Mouse (Mus musculus): ENCODE measurements at regions not wholly inside any gene's neighbourhood (a gene's known extent, or its start where the extent isn't known, plus 50 kb on each side); places are given as distances from the start of the nearest gene placed in this dataset.
"Not testable (repeated sequence)": the region's sequence is repeated elsewhere in the genome, so short reads cannot be mapped to it uniquely, and the experiment has no call there.

DNA sequence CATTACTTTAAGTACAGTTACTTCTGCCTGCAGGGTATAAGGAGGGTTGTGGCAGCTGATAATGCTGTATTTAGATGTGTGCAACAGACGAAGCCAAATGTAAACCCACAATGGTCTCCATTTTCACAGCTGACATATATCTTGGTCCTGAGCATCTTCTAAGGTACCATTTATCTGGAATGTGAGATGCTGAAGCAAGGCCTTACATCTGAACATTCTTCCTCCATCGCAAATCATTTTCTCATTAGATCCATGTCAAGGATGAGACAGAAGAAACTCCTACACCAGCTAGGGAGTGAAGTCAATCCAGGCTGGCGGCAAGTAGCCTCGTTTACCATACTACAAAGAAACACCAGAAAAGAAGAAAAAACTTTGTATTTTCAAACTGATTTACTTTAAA lies 228.4 kb upstream of the Hand2 start:
- Histone ChIP-seq H3K9me3 (replicated peaks) (no peaks in the 10 kb centered on the region), H3K9ac (no peak overlapping the region), H3K36me3 (no peaks in the 10 kb centered on the region), H3K27ac (no peak overlapping the region), H3K4me2 (replicated peaks) (no peak overlapping the region), H3K4me3 (no peak overlapping the region), H3K27me3 (no peaks in the 10 kb centered on the region), H3K4me1 (no peaks in the 10 kb centered on the region)
- WGBS: 89% methylated on average over 4 of the region's 4 CpGs
- ATAC-seq (ENCODE audit: low FRiP score): no peak

DNA sequence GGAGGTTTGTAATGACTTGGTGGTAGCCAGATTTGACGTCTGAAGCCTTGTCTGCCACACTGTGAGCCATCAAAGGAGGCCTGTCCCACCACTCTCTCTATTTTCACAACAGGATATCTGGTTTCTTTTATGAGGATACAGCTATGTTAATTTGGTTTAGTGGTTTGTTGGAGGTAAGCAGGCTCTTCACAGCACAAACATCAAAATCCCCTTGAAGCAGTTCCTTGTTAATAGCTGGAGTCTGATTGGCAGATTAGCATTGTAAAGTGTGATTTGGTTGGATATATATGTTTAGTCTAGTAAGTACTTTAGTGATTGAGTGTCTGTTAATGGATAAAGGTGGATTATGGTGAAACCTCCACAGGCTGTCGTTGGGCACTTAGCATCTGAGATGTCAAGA lies 225.6 kb upstream of the Hand2 start:
- Histone ChIP-seq H3K27me3 (no peaks in the 10 kb centered on the region), H3K36me3 (no peaks in the 10 kb centered on the region), H3K4me2 (replicated peaks) (no peak overlapping the region), H3K4me3 (no peak overlapping the region), H3K27ac (no peak overlapping the region), H3K9ac (no peak overlapping the region), H3K4me1 (no peaks in the 10 kb centered on the region), H3K9me3 (replicated peaks) (no peaks in the 10 kb centered on the region)
- 61% methylated on average over 2 of the region's 2 CpGs for WGBS
- no peak for ATAC-seq (ENCODE audit: low FRiP score)

- not testable (repeated sequence) for H3K36me3 ChIP-seq; ATAC-seq (ENCODE audit: low FRiP score); H3K9ac ChIP-seq; H3K9me3 ChIP-seq (replicated peaks); H3K27ac ChIP-seq; H3K4me1 ChIP-seq; H3K27me3 ChIP-seq; H3K4me2 ChIP-seq (replicated peaks); H3K4me3 ChIP-seq
- WGBS: 83% methylated on average over 2 of the region's 6 CpGs
These were observed 209.9 kb upstream of the Hand2 start for GRCm38 (mm10) chr8:57110765-57111402.

- 65% methylated on average over 2 of the region's 2 CpGs for WGBS
- no peaks in the 10 kb centered on the region for H3K4me1 ChIP-seq
- no peak overlapping the region for H3K4me2 ChIP-seq (replicated peaks)
- H3K4me3 ChIP-seq: no peak overlapping the region
- H3K9ac ChIP-seq: no peak overlapping the region
- ATAC-seq (ENCODE audit: low FRiP score): no peak
- peaks cover 3% of the 10 kb centered on the region; the same call in 1 of the 2 replicates for H3K9me3 ChIP-seq (replicated peaks)
- no peaks in the 10 kb centered on the region for H3K27me3 ChIP-seq
- no peak overlapping the region for H3K27ac ChIP-seq
- no peaks in the 10 kb centered on the region for H3K36me3 ChIP-seq
These were observed 209.4 kb upstream of the Hand2 start for GRCm38 (mm10) chr8:57111403-57111771.

- 86% methylated on average over 2 of the region's 2 CpGs for WGBS
- no peaks in the 10 kb centered on the region for H3K27me3 ChIP-seq
- peaks cover 3% of the 10 kb centered on the region; the same call in 1 of the 2 replicates for H3K9me3 ChIP-seq (replicated peaks)
- no peak overlapping the region for H3K4me2 ChIP-seq (replicated peaks)
- H3K4me3 ChIP-seq: no peak overlapping the region
- no peak overlapping the region for H3K9ac ChIP-seq
- no peak for ATAC-seq (ENCODE audit: low FRiP score)
- H3K36me3 ChIP-seq: no peaks in the 10 kb centered on the region
- H3K27ac ChIP-seq: no peak overlapping the region
- H3K4me1 ChIP-seq: no peaks in the 10 kb centered on the region
These were observed 206.9 kb upstream of the Hand2 start for GRCm38 (mm10) chr8:57113915-57114314.

- ATAC-seq (ENCODE audit: low FRiP score): no peak
- WGBS: 93% methylated on average over 2 of the region's 2 CpGs
- H3K4me1 ChIP-seq: no peaks in the 10 kb centered on the region
- peaks cover 3% of the 10 kb centered on the region; the same call in 1 of the 2 replicates for H3K9me3 ChIP-seq (replicated peaks)
- no peaks in the 10 kb centered on the region for H3K27me3 ChIP-seq
- no peak overlapping the region for H3K4me3 ChIP-seq
- no peaks in the 10 kb centered on the region for H3K36me3 ChIP-seq
- no peak overlapping the region for H3K4me2 ChIP-seq (replicated peaks)
- H3K9ac ChIP-seq: no peak overlapping the region
- H3K27ac ChIP-seq: no peak overlapping the region
These were observed 205.5 kb upstream of the Hand2 start for GRCm38 (mm10) chr8:57115303-57115702.

DNA sequence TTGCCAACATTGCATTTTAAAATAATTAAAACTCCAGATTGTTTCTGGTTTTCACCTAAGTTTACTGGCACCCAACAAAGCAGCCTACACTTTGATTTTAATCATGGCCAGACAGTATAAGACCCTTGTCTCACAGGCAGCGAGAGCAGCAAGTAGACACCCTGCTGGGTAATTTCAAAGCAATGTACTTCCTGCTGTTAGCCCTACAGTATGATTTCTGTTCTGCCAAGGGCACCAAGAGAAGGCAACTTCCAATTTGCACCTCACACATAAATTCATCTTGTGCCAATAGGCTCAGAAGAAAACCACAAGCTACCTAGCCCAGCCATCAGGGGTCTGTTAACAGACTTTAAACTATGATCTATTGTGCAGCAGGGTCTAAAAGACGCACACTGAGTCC lies 186.7 kb upstream of the Hand2 start:
- no peak overlapping the region for H3K4me3 ChIP-seq
- 33% methylated on average over 2 of the region's 2 CpGs for WGBS
- H3K36me3 ChIP-seq: no peaks in the 10 kb centered on the region
- H3K9ac ChIP-seq: no peak overlapping the region
- no peaks in the 10 kb centered on the region for H3K27me3 ChIP-seq
- no peak for ATAC-seq (ENCODE audit: low FRiP score)
- H3K27ac ChIP-seq: no peak overlapping the region
- H3K4me2 ChIP-seq (replicated peaks): no peak overlapping the region
- no peaks in the 10 kb centered on the region for H3K4me1 ChIP-seq
- no peaks in the 10 kb centered on the region for H3K9me3 ChIP-seq (replicated peaks)

DNA sequence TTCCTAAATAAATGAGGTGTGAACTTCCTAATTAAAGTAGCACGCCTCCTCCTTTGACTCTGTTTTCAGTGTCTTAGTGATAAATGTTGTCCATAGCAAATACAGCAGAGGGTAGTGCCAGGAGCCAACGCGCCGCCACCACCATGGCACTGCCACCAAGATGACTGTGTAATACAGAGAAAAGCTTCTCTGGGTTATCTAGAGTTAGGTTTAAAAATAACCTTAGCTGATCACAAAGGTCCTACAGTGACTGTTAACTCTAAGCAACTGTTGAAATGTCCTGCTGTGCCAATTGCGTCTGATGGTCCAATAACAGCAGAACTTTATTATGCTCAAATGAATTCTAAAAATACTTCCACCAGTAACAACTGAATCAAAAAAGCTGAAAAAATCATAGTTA lies 186.1 kb upstream of the Hand2 start:
- Histone ChIP-seq H3K4me1 (no peaks in the 10 kb centered on the region), H3K9ac (no peak overlapping the region), H3K36me3 (no peaks in the 10 kb centered on the region), H3K27me3 (no peaks in the 10 kb centered on the region), H3K27ac (no peak overlapping the region), H3K9me3 (replicated peaks) (no peaks in the 10 kb centered on the region), H3K4me3 (no peak overlapping the region), H3K4me2 (replicated peaks) (no peak overlapping the region)
- 74% methylated on average over 5 of the region's 5 CpGs for WGBS
- no peak for ATAC-seq (ENCODE audit: low FRiP score)

- Histone ChIP-seq H3K27ac (no peak overlapping the region), H3K4me3 (no peak overlapping the region), H3K27me3 (no peaks in the 10 kb centered on the region), H3K4me2 (replicated peaks) (no peak overlapping the region), H3K9me3 (replicated peaks) (no peaks in the 10 kb centered on the region), H3K4me1 (no peaks in the 10 kb centered on the region), H3K36me3 (no peaks in the 10 kb centered on the region), H3K9ac (no peak overlapping the region)
- 85% methylated on average over 5 of the region's 5 CpGs for WGBS
- no peak for ATAC-seq (ENCODE audit: low FRiP score)
These were observed 172.7 kb upstream of the Hand2 start for GRCm38 (mm10) chr8:57148036-57148435.

DNA sequence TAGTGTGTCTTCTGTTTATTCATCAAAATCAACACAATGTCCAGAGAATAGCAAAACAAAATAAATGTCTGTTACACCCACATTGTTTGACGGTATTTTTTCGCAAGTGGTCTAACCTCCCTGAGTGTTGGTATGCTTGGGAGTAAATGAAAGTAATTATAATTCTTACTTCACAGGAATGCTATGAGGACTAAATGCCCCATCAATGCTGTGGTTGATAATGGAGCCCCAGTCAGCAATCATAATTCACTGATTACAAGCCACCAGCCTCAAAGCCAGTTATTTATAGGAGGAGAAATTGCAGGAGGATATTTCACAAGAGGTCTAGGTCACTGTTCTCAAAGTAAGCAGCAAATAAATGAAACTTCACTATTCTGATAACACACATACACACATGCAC lies 129.6 kb upstream of the Hand2 start:
- WGBS: 89% methylated on average over 2 of the region's 2 CpGs
- Histone ChIP-seq H3K4me2 (replicated peaks) (no peak overlapping the region), H3K9me3 (replicated peaks) (no peaks in the 10 kb centered on the region), H3K36me3 (no peaks in the 10 kb centered on the region), H3K4me1 (no peaks in the 10 kb centered on the region), H3K4me3 (no peak overlapping the region), H3K27ac (no peak overlapping the region), H3K27me3 (no peaks in the 10 kb centered on the region), H3K9ac (no peak overlapping the region)
- no peak for ATAC-seq (ENCODE audit: low FRiP score)

- Histone ChIP-seq H3K27me3 (no peaks in the 10 kb centered on the region), H3K4me3 (no peak overlapping the region), H3K9ac (no peak overlapping the region), H3K4me2 (replicated peaks) (no peak overlapping the region), H3K27ac (no peak overlapping the region), H3K9me3 (replicated peaks) (no peaks in the 10 kb centered on the region), H3K36me3 (no peaks in the 10 kb centered on the region), H3K4me1 (no peaks in the 10 kb centered on the region)
- 92% methylated on average over 8 of the region's 8 CpGs for WGBS
- no peak for ATAC-seq (ENCODE audit: low FRiP score)
These were observed 120.5 kb upstream of the Hand2 start for GRCm38 (mm10) chr8:57200280-57200679.

DNA sequence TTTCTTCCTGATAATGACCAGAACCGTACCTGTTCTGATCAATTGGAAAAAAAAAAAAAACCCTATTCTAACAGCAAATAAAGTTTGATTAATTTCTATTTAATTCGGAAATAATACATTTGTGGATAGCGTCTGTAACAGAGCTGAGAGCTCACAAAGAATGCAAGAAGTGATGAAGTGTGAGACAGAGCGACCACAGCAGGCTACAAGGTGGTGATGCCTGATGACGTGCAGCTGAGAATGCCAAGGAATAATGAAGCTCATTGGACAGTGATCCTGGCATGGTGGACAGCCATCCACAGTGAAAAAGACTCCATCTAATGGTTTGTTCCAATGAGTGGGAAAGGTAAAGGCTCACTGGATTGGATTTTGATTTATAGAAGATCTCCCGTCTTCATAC lies 111.2 kb upstream of the Hand2 start:
- Histone ChIP-seq H3K9ac (no peak overlapping the region), H3K4me1 (no peaks in the 10 kb centered on the region), H3K27me3 (no peaks in the 10 kb centered on the region), H3K4me3 (no peak overlapping the region), H3K4me2 (replicated peaks) (no peak overlapping the region), H3K9me3 (replicated peaks) (no peaks in the 10 kb centered on the region), H3K36me3 (no peaks in the 10 kb centered on the region), H3K27ac (no peak overlapping the region)
- no peak for ATAC-seq (ENCODE audit: low FRiP score)
- WGBS: 82% methylated on average over 6 of the region's 6 CpGs

- no peak overlapping the region for H3K4me3 ChIP-seq
- no peak overlapping the region for H3K27ac ChIP-seq
- H3K4me1 ChIP-seq: no peaks in the 10 kb centered on the region
- no peaks in the 10 kb centered on the region for H3K36me3 ChIP-seq
- H3K9ac ChIP-seq: no peak overlapping the region
- WGBS: 86% methylated on average over 5 of the region's 5 CpGs
- H3K9me3 ChIP-seq (replicated peaks): no peaks in the 10 kb centered on the region
- ATAC-seq (ENCODE audit: low FRiP score): no peak
- H3K4me2 ChIP-seq (replicated peaks): no peak overlapping the region
- no peaks in the 10 kb centered on the region for H3K27me3 ChIP-seq
These were observed 107.7 kb upstream of the Hand2 start for GRCm38 (mm10) chr8:57213066-57213465.

All from hindbrain, embryonic 12.5 days (tissue).